Mouse (Mus musculus) cerebellum, postnatal 10 days (tissue): ENCODE measurements around the gene Zfp169.
A peak's percentile ranks its signal among the peaks of the same experiment; 100 is the strongest.
"Not testable (repeated sequence)": the region's sequence is repeated elsewhere in the genome, so short reads cannot be mapped to it uniquely, and the experiment has no call there.

Experiments
- DNase-seq, 2 experiments: peaks; one replicate each; pipeline ENCODE4 v3.0.0; 2021; ENCODE audit warnings: mixed read lengths in 2 of 2

The Zfp169 gene

DNA sequence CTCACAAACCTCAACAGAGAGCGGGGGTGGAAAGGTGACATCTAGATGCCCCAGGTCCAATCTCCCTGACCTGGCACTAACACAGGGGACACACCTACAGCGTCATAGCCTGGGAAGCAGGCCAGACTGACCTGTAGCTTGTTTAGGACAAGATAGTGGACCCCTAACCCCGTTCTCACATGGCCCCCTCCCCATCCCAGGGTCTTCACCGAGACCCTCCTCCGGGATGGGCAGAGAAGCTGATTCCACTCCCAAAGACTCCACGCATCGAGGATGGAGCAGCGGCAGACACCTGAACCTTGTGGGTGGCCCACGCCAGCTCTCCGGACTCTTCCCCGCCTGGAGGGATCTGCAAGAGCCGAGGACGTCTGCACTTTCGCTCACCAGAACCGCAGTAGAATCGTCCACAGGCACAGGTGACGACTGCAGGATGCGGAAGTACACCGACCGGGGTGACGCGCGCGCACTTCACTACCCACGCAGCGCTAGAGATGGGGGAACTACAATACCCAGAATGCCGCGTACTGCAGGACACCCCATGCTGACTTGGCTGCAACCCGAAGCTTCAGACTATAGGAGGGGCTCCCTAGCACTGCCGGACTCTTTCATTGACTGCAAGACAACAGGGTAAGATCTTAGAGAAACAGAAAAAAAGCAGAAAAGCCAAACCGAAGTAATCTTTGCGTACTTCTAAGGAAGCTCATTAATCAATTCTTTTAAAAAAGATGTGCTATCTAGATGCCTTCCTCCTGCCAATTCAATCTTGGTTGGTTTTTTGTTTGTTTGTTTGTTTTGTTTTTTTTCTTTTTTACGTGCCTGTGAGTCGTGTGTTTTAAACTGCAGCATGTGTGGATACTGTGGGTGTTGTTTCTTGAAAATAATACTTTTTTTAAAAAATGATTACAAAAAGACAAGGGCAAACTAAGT lies at the start of gene Zfp169, which contains the start of gene A830005F24Rik:
TSS of gene Zfp169 (minus strand) at position 449 of the 927 bp plus-strand sequence.
TSS of gene A830005F24Rik (plus strand) at position 568 of the 927 bp plus-strand sequence.
- peak; percentile 94 to 95 for DNase-seq

DNA sequence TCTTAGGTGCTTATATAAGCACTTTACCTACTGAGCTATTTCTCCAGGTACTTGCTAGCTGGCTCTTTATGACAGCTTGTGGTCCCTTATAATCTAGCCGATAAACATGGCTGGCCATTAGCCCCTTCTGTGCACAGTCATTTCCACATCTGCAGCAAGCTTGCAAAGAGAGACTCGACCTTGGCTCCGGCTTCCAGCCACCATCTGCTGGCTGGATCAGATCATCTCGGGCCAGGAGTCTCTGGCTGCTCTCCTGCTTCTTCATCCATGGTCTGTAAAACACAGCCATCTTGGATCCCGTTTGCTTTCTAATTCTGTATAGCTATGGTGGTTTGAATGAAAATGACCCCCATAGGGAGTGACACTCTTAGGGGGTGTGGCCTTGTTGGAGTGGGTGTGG lies 49.1 kb upstream of the Zfp169 start:
- DNase-seq, result peak; percentile 58 to 67

GRCm38 (mm10) chr13:48561481-48561880 lies 48.2 kb upstream of the Zfp169 start:
- DNase-seq, result no peak

- no peak for DNase-seq
Measured at GRCm38 (mm10) chr13:48555976-48556375, 42.7 kb upstream of the Zfp169 start.

DNA sequence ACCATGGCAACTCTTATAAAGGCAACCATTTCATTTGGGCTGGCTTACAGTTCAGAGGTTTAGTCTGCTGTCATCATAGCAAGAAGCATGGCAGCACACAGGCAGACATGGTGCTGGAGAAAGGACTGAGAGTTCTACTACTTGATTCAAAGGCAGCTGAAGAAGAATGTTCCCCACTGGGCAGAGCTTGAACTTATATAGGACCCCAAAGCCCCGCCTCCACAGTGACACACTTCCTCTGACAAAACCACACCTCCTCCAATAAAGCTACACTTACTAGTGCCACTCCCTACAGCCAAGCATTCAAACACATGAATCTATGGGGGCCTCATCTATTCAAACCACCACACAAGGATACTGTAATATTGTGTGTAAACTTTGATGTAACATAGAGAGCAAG lies 41.3 kb upstream of the Zfp169 start:
- no peak for DNase-seq

GRCm38 (mm10) chr13:48553511-48553910 lies 40.3 kb upstream of the Zfp169 start:
- DNase-seq, result peak in 1 of 2 experiments; percentile 49

DNA sequence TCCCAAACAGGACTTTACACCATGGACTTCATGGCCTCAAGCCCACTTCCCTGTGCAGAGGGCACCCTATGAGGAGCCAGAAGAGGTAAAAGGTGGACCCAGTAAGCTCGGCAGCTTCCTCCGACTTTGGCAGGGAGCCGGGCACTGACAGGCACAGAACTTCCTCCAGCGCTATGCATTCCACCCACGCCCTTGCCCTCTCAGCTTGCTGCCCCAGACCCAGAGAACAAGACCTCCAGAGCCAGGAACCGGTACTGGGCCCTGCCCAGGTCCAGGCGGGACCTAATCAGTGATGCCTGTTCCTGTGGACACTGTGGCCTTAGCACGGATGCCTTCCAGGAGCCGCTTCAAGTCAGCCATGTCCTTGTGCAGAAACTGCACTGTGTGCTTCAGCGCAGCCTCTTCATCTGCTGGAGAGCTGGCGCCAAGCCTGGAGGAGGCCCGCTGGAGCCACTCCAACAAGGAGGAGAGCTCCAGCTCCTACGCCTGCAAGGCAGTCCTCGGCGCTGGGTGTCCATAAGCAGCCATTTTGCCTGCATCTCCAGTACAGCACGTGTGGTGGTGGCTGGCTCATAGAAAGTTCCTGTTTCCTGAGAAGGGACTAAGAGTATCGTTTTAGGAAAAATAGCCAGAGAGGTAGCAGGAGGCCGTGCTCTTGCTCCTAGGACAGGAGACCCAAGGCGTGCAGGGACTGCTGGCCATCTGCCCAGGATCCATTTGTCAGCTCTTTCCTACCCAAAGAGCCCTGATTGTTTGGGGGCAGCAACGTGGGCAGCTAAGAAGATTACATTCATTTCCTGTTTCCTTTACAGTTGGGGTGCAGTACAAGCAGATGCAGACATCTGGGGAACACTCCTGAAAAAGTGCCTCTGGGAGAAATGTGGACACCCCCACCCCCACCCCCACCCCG lies 39.2 kb upstream of the Zfp169 start:
- DNase-seq, result peak; percentile 99

DNA sequence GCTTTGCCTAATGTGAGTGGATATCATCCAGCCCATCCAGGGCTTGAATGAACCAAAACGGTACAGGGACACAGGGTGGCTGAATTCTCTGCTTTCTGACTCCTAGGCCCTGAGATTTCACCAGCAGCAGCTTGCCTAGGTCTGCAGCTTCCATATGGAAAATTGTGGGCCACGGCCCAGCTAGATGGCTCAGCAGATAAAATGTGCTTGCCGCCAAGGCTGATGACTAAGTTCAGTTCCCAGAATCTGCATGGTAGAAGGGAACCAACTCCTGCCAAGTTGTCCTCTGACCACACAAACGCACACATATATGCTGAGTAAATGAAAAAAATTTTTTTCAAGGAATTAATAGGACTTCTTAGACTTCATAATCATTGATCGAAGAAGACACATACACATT lies 35.0 kb upstream of the Zfp169 start:
- no peak for DNase-seq

DNA sequence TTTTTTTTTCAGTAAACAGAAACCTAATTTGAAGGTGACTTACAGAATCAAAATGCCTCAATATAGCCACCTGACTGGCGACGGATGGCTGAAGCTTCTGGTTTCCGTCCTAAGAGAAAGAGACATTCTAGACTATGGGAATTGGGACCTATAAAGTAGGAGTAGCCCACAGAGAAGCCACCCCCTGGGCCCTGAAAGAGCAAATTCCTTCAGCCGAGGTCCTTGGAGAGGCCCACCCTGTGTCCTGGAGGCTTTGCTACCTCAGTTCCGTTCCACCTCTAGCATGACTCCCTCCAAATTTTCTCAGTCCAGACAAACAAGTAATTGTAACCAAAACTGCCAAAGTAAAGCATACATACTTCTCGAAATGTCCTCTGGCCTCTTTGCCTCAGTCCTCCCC lies 34.4 kb upstream of the Zfp169 start:
- DNase-seq, result no peak

DNA sequence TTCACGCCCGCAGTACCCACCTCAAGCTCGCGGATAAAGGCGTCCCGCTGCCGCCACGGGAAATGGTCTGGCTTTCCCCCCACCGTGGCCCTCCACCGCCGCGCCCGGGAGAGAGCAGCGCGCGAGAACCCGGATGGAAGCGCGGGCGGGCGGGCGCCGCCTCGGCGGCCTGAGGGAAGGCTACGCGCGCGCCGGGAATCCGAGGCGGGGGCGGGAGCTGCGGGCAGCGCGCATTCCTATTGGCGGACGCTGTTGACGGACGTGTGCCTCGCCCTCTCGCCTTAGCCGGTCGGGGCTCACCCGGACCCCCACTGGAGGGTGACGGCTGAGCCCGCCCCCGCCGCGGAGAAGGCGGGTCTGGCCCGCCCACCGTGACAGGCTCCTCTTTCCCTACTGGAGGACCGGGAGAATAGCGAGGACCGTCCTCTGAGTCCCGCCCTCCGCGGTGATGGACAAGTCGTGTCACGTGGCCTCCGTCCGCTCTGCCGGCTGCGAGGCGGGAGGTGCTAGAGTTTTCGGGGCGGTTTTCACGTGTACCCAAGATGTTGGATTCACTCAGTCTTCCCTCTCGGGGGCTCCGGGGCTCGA lies 33.2 kb upstream of the Zfp169 start:
- peak; percentile 99 to 100 for DNase-seq

- peak; percentile 100 for DNase-seq
Measured at GRCm38 (mm10) chr13:48545476-48546281, 32.4 kb upstream of the Zfp169 start.

GRCm38 (mm10) chr13:48544867-48545266 lies 31.6 kb upstream of the Zfp169 start:
- no peak for DNase-seq

GRCm38 (mm10) chr13:48544391-48544790 lies 31.1 kb upstream of the Zfp169 start:
- no peak for DNase-seq

- DNase-seq, result no peak
Measured at GRCm38 (mm10) chr13:48540488-48540887, 27.2 kb upstream of the Zfp169 start.

DNA sequence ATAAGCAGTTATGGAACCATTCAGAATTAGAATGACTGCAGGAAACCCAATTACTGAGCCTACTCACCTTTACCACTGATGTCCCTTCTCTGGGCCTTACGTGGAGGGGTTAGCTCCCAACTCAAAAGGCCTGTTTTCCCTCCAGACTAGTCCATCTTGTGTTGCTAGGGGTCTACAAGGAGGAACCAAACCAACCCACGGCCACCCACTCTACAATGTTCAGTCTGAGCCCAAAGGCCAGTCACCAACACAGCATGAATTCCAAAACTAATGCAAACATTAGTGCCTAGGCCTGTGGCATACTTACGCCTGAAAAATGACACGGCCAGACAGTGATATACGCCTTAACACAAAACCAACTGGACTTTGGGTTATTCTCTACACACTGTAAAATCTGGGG lies 20.2 kb upstream of the Zfp169 start:
- DNase-seq, result no peak

- DNase-seq, result no peak
Measured at GRCm38 (mm10) chr13:48531448-48531847, 18.2 kb upstream of the Zfp169 start.

DNA sequence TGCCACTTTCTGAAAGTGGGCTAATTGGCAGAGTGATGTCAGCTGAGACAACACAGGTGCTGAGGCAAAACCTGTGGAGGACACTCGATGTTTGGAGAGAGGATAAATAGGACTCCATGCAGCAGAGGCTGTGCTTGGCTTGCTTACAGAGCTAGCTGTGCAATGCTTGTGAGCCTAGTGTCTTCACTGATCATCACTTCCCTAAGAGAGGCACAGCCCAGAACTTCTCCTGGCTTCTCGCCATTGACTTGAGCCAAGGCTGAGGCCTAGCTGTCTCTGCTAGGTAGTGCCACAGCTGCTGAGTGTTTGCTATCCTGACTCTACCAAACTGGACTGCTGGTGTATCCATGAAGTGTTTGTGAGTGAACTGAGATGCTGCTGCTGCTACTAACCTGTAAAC lies 17.4 kb upstream of the Zfp169 start:
- peak; percentile 54 to 69 for DNase-seq

GRCm38 (mm10) chr13:48529028-48529427 lies 15.8 kb upstream of the Zfp169 start:
- no peak for DNase-seq

GRCm38 (mm10) chr13:48528123-48528871 lies 15.0 kb upstream of the Zfp169 start:
- DNase-seq, result peak; percentile 76 to 86

DNA sequence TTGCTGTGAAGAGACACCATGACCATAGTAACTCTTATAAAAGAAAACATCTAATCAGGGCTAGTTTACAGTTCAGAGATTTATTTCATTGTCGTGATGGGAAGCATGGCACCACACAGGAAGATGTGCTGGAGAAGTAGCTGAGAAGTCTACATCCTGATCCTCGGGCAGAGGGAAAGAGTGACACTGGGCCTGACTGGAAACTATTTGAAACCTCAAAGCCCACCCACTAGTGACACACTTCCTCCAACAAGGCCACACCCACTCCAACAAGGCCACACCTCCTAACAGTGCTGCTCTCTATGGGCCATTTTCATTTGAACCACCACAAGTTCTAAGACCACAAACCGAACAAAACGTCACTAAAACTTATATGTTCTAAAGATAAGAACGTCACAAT lies 12.5 kb upstream of the Zfp169 start:
- DNase-seq, result no peak

- not testable (repeated sequence) for DNase-seq
Measured at GRCm38 (mm10) chr13:48519122-48519521, 5.9 kb upstream of the Zfp169 start.
